Mouse (Mus musculus): ENCODE measurements at regions not wholly inside any gene's neighbourhood (a gene's known extent, or its start where the extent isn't known, plus 50 kb on each side); places are given as distances from the start of the nearest gene placed in this dataset.

DNA sequence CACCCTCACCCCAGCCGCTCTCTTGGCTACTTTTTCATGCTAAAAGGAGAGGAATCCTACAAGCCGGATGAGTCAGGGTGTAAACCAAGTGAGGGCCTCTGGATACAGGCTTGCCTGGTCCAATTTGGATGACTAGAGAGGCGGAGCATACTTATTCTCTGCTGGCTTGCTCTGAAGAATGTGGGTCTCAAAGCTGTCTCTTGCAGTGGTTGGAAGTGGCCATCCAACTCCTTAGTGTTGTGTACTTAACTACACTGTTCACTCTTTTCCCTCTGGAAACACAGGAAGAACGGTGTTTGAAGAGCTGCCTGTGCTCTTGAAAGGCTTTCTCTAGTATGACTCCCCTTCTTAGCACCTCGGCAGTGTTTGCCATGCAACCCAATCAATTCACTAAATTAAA is 208.7 kb upstream of the Jade1 start:
- TF ChIP-seq CTCF (IDR thresholded peaks at IDR 0.05; ENCODE audit: control insufficient read depth, insufficient read depth, insufficient read length) = no peak
- TF ChIP-seq CEBPB (IDR thresholded peaks at IDR 0.05; ENCODE audit: low read depth) = no peak
- no peak for TF ChIP-seq USF1 (IDR thresholded peaks at IDR 0.05; ENCODE audit: low read depth)
- TF ChIP-seq MAX (IDR thresholded peaks at IDR 0.05) = no peak
- no peak for TF ChIP-seq MYOD1 (IDR thresholded peaks at IDR 0.05; ENCODE audit: control insufficient read depth, insufficient read length, low read depth)
- no peak for TF ChIP-seq FOSL1 (IDR thresholded peaks at IDR 0.05; ENCODE audit: insufficient read depth, low read length, poor library complexity, severe bottlenecking)
- no peak for TF ChIP-seq MYOG (IDR thresholded peaks at IDR 0.05; ENCODE audit: control insufficient read depth, extremely low read depth, insufficient read length)

All from C2C12 (cell line).